Mouse (Mus musculus) bone marrow, adult 2 months (tissue): Measurements from ENCODE around the gene Zbtb16.

ENCODE experiments used
- CTCF ChIP-seq: fragments of 200-500 bp; IDR thresholded peaks from 2 replicates; pipeline ENCODE4 v1.5.1; 2011; ENCODE audit warnings: low read length, control low read depth; ENCODE audit not compliant: control insufficient read depth, insufficient read depth
- POLR2A ChIP-seq: fragments of 200-500 bp; IDR thresholded peaks from 2 replicates; pipeline ENCODE4 v1.6.1; 2011; ENCODE audit warnings: low read depth, mild to moderate bottlenecking, control low read depth, low read length, borderline replicate concordance; ENCODE audit not compliant: control insufficient read depth

DNA sequence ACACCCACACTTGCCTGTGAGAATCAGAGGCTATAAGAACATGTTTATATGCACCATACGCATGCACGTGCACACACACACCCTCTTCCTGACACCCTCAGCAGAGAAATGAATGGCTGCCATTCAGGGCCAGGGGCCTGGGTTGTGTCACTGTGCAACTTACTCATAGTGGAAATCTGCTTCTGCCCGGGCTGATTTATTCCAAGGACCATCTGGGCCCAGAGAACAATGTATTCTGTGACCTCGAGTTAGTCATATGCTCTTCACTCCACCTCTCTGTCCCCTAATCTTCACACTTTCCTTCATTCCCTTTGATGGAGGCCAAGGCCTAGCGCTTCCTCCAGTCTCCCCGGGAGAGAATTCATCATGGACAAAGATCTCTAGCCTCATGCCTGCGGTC, 150.3 kb downstream of the Zbtb16 start:
- TF ChIP-seq CTCF (no peak), POLR2A (no peak)
